Mouse (Mus musculus) hindbrain, embryonic 16.5 days (tissue): ENCODE measurements around the gene Dcaf15. TPM values are rescaled to one million over a fixed set of nuclear protein-coding genes. Genes with fewer than 3 reads are reported as not detected.
A peak's percentile ranks its signal among the peaks of the same experiment; 100 is the strongest.

Experiments used
- ATAC-seq: fragments of 200-750 bp; cut with Nextera tagmentation; 2 replicates; pipeline ENCODE4 v1.8.0; 2017; ENCODE audit warnings: moderate TSS enrichment, moderate library complexity
- H3K27ac ChIP-seq: fragments of 300-500 bp; sonication (generic); 2 replicates; pipeline ENCODE4 v1.5.1; 2014; ENCODE audit warnings: low read depth, mild to moderate bottlenecking, control low read depth, low read length, moderate library complexity
- H3K27me3 ChIP-seq: fragments of 300-500 bp; sonication (generic); replicated peaks from 2 replicates; pipeline ENCODE4 v1.6.1; 2014; ENCODE audit warnings: low read length; ENCODE audit not compliant: control insufficient read depth, insufficient read depth
- H3K36me3 ChIP-seq: fragments of 300-500 bp; sonication (generic); 2 replicates; pipeline ENCODE4 v1.6.1; 2014; ENCODE audit warnings: mild to moderate bottlenecking, low read length, moderate library complexity, mixed read lengths; ENCODE audit not compliant: control insufficient read depth, insufficient read depth
- H3K4me1 ChIP-seq: fragments of 300-500 bp; sonication (generic); 2 replicates; pipeline ENCODE4 v1.6.1; 2014; ENCODE audit warnings: low read depth, low read length; ENCODE audit not compliant: control insufficient read depth, insufficient read depth
- H3K4me2 ChIP-seq: fragments of 300-500 bp; sonication (generic); 2 replicates; pipeline ENCODE4 v1.6.1; 2014; ENCODE audit warnings: mild to moderate bottlenecking, low read length, control low read depth, moderate library complexity
- H3K4me3 ChIP-seq: fragments of 300-500 bp; sonication (generic); 2 replicates; pipeline ENCODE4 v1.5.1; 2014; ENCODE audit warnings: mild to moderate bottlenecking, low read length, control low read depth, moderate library complexity
- H3K9ac ChIP-seq: fragments of 300-500 bp; sonication (generic); 2 replicates; pipeline ENCODE4 v1.6.1; 2014; ENCODE audit warnings: low read depth, mild to moderate bottlenecking, control low read depth, low read length, moderate library complexity
- H3K9me3 ChIP-seq: fragments of 300-500 bp; sonication (generic); 2 replicates; pipeline ENCODE4 v1.6.1; 2014; ENCODE audit warnings: mild to moderate bottlenecking, low read length, moderate library complexity; ENCODE audit not compliant: control insufficient read depth
- WGBS: fragments of 180-500 bp; shearing (Covaris S2); extraction: QIAGEN DNeasy Blood & Tissue Kit; methylation state at CpG from one replicate; pipeline ENCODE4 v1.1.7; 2014; 5-methylcytosine and 5-hydroxymethylcytosine counted together
- polyA plus RNA-seq: library from polyadenylated mRNA; unstranded; fragments of >200 nt; fragmentation: Nextera tagmentation; extraction: Ambion mirVana; gene quantifications from 2 replicates; pipeline ENCODE4 v1.2.1, GENCODE M21; 2015

Dcaf15 gene
- polyA plus RNA-seq, 1 experiment from 2014 or later = 21.5 TPM

- no peak overlapping the region for H3K27ac ChIP-seq
- H3K36me3 ChIP-seq = peaks cover 29% of the 10 kb centered on the region
- no peaks in the 10 kb centered on the region for H3K9me3 ChIP-seq
- H3K4me1 ChIP-seq = no peaks in the 10 kb centered on the region
- ATAC-seq = no peak
- 93% methylated on average over 7 of the region's 7 CpGs for WGBS
- no peak overlapping the region for H3K4me3 ChIP-seq
- H3K27me3 ChIP-seq = no peaks in the 10 kb centered on the region
- H3K4me2 ChIP-seq = no peak overlapping the region
- no peak overlapping the region for H3K9ac ChIP-seq
Measured at GRCm38 (mm10) chr8:84087156-84087555, 17.4 kb downstream of the Dcaf15 start.

- no peaks in the 10 kb centered on the region for H3K9me3 ChIP-seq
- no peaks in the 10 kb centered on the region for H3K4me1 ChIP-seq
- no peaks in the 10 kb centered on the region for H3K27me3 ChIP-seq
- 29% methylated on average over 42 of the region's 42 CpGs for WGBS
- peak overlapping the region; percentile 41; the same call in 1 of the 2 replicates for H3K9ac ChIP-seq
- H3K4me3 ChIP-seq = no peak overlapping the region
- no peak; the same call in 1 of the 2 replicates for ATAC-seq
- H3K36me3 ChIP-seq = peaks cover 38% of the 10 kb centered on the region
- H3K27ac ChIP-seq = no peak overlapping the region
- H3K4me2 ChIP-seq = no peak overlapping the region; the same call in 1 of the 2 replicates
Measured at GRCm38 (mm10) chr8:84084341-84085115, 20.0 kb downstream of the Dcaf15 start.

DNA sequence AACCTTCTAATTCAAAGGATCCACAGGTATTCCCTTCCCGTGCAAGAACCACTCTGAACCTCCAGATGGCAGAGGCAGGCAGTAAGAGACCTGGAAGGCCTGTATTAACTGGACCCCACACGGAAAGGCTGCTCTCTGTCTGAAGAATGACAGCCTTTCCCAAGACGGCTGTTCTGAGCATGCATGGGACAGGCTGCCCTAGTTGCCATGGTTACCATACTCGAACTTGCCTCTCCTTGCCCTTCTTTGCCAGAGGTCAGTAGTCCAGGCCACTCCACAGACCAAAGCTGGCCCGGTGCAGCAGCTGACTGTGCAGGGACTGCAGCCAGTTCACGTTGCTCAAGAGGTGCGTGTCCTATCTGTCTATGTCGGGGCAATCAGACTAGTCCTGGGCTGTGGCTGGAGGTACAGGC lies 20.7 kb downstream of the Dcaf15 start:
- Histone ChIP-seq H3K36me3 (peaks cover 38% of the 10 kb centered on the region), H3K9ac (0 out of 2 replicates have a peak overlapping the region, but pooled peaks have one; percentile 7), H3K4me2 (no peak overlapping the region), H3K4me3 (no peak overlapping the region), H3K4me1 (no peaks in the 10 kb centered on the region), H3K27me3 (no peaks in the 10 kb centered on the region), H3K9me3 (no peaks in the 10 kb centered on the region), H3K27ac (no peak overlapping the region)
- ATAC-seq = peak; percentile 43; the same call in 1 of the 2 replicates
- 20% methylated on average over 8 of the region's 8 CpGs for WGBS

GRCm38 (mm10) chr8:84079206-84079605 lies 25.4 kb downstream of the Dcaf15 start:
- 86% methylated on average over 5 of the region's 5 CpGs for WGBS
- Histone ChIP-seq H3K4me3 (no peak overlapping the region), H3K36me3 (peaks cover 30% of the 10 kb centered on the region), H3K4me2 (no peak overlapping the region), H3K27ac (no peak overlapping the region), H3K27me3 (no peaks in the 10 kb centered on the region), H3K4me1 (no peaks in the 10 kb centered on the region), H3K9me3 (no peaks in the 10 kb centered on the region), H3K9ac (no peak overlapping the region)
- no peak for ATAC-seq

DNA sequence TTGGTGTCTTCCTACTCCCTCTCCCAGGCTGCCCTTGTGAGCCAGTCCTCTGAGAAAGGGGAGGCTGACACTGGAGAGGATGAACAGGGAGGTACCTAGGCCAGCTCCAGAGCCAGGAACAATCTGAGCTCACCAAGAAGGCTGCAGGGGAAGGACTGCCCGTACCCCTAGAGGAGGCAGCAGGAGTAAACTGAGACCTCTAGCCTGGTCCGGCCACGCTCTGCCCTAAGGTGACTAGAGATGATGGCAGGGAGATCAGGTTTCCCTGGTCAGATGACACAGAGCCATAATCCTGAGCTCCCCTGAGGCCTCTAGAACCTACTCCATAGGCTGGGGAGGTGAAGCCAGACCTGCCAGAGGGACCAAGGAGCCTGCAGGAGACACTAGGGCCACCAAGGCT lies 27.7 kb downstream of the Dcaf15 start:
- no peak for ATAC-seq
- peaks cover 12% of the 10 kb centered on the region for H3K36me3 ChIP-seq
- H3K27me3 ChIP-seq = no peaks in the 10 kb centered on the region

DNA sequence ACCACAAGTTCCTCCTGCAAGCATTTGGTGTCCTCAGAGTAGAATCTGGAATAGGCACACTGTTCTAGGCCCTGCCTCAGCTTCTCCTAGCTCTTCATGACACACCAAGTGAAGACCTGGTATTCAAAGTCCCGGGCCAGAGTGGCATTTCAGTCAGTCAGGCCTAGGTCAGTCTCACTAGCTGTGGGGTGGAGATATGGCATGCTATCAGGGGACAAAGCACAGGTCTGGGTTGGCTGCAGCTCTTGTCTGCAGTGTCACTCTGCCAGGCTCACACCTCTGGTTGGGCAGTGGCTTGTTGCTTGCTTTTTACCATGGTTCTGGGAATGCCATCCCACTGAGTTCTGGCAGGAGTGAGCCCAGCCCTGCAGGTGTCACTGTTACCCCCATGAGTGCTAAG lies 28.2 kb downstream of the Dcaf15 start:
- no peaks in the 10 kb centered on the region for H3K27me3 ChIP-seq
- H3K27ac ChIP-seq = no peak overlapping the region
- 81% methylated on average over 1 of the region's 1 CpGs for WGBS
- no peak overlapping the region for H3K4me3 ChIP-seq
- no peak for ATAC-seq
- no peak overlapping the region for H3K4me2 ChIP-seq
- H3K36me3 ChIP-seq = peaks cover 12% of the 10 kb centered on the region; the same call in 1 of the 2 replicates
- no peak overlapping the region for H3K9ac ChIP-seq
- H3K9me3 ChIP-seq = no peaks in the 10 kb centered on the region
- H3K4me1 ChIP-seq = peaks cover 11% of the 10 kb centered on the region

More for the DNA sequence above, 27.7 kb downstream of the Dcaf15 start:
- WGBS = 98% methylated on average over 3 of the region's 3 CpGs
- H3K9ac ChIP-seq = no peak overlapping the region
- H3K9me3 ChIP-seq = no peaks in the 10 kb centered on the region
- H3K4me3 ChIP-seq = no peak overlapping the region
- no peak overlapping the region for H3K4me2 ChIP-seq
- H3K27ac ChIP-seq = no peak overlapping the region
- H3K4me1 ChIP-seq = peaks cover 11% of the 10 kb centered on the region

GRCm38 (mm10) chr8:84073230-84073976 lies 31.2 kb downstream of the Dcaf15 start:
- Histone ChIP-seq H3K9ac (peak overlapping the region; percentile 36), H3K27me3 (no peaks in the 10 kb centered on the region), H3K9me3 (no peaks in the 10 kb centered on the region), H3K36me3 (no peaks in the 10 kb centered on the region), H3K4me2 (peak overlapping the region; percentile 32), H3K4me3 (no peak overlapping the region), H3K27ac (peak overlapping the region; percentile 62), H3K4me1 (peaks cover 30% of the 10 kb centered on the region)
- WGBS = 35% methylated on average over 10 of the region's 10 CpGs
- ATAC-seq = peak; percentile 53; the same call in 1 of the 2 replicates

- H3K4me3 ChIP-seq = no peak overlapping the region
- no peak overlapping the region for H3K4me2 ChIP-seq
- 84% methylated on average over 10 of the region's 10 CpGs for WGBS
- ATAC-seq = no peak
- no peaks in the 10 kb centered on the region for H3K9me3 ChIP-seq
- no peaks in the 10 kb centered on the region for H3K36me3 ChIP-seq
- no peak overlapping the region for H3K27ac ChIP-seq
- H3K9ac ChIP-seq = no peak overlapping the region
- H3K4me1 ChIP-seq = peaks cover 40% of the 10 kb centered on the region
- no peaks in the 10 kb centered on the region for H3K27me3 ChIP-seq
Measured at GRCm38 (mm10) chr8:84072321-84072720, 32.2 kb downstream of the Dcaf15 start.

DNA sequence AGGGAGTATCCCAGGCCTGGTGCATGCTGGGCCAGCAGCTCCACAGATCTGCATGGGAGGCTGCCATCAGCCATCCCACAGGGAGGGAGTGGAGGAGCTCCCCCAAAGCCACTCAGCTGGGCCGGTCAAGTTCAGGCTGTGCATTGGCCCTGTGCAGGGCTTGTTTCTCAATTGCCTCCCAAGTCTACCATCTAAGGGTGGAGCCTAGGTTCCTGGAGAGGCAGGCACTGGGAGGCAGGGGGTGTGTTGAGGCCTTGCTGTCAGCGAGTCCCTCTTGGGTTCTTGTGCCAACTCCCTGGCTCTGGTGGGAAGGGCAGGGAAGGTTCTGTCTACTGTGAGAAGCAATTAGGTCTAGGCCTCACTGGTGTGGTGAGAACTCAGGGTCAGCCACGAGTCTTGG lies 32.6 kb downstream of the Dcaf15 start:
- H3K9ac ChIP-seq = 0 out of 2 replicates have a peak overlapping the region, but pooled peaks have one; percentile 8
- H3K4me3 ChIP-seq = no peak overlapping the region
- no peaks in the 10 kb centered on the region for H3K36me3 ChIP-seq
- H3K27ac ChIP-seq = no peak overlapping the region
- no peaks in the 10 kb centered on the region for H3K9me3 ChIP-seq
- H3K27me3 ChIP-seq = no peaks in the 10 kb centered on the region
- no peak overlapping the region for H3K4me2 ChIP-seq
- 71% methylated on average over 3 of the region's 3 CpGs for WGBS
- no peak for ATAC-seq
- H3K4me1 ChIP-seq = peaks cover 40% of the 10 kb centered on the region
